Mouse (Mus musculus) kidney, adult 2 months (tissue): ENCODE data around the gene Bach2.

ENCODE experiments used
- CTCF ChIP-seq: fragments of 200-500 bp; conservative IDR thresholded peaks from 2 replicates; pipeline ENCODE4 v1.5.1; 2011; ENCODE audit warnings: low read depth, mild to moderate bottlenecking, control low read depth, low read length, moderate library complexity, mixed read lengths; ENCODE audit not compliant: insufficient read depth, insufficient read length
- POLR2A ChIP-seq: fragments of 200-500 bp; IDR thresholded peaks from one replicate; pipeline ENCODE4 v1.6.1; 2011; ENCODE audit warnings: low read depth, low read length, control low read depth

DNA sequence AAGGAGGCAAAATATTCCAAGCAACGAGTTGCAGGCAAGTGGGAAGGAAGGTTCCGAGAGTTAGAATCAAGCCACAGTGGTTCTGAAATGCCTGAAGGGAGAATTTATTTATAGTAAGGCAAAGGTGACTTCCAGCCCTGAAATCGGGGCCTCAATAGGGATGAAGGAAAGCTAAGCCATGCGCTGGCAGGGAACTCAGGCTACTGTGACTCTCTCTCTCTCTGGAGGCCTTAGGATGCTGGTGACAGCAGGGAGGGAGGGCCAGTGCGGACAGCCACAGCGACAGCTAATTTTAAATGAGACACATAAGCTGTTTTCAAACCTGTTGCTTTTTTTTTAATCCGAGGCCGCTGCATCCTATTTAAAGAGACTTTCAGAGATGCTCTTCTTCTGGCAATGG lies 270.4 kb downstream of the Bach2 start:
- no peak for TF ChIP-seq CTCF
- TF ChIP-seq POLR2A, result no peak
